Mouse (Mus musculus) CH12.LX (cell line): ENCODE measurements around the gene Lgals2. TPM values are rescaled to one million over a fixed set of nuclear protein-coding genes. Genes with fewer than 3 reads are reported as not detected.

ENCODE experiments used
- DNase-seq: peaks from one replicate; pipeline ENCODE4 v3.0.0-alpha.2; 2013; ENCODE audit errors: extremely low read depth
- H3K27ac ChIP-seq: 2 replicates; pipeline ENCODE4 v1.5.1; 2012; ENCODE audit warnings: low read depth, mild to moderate bottlenecking, control low read depth, moderate library complexity; ENCODE audit not compliant: insufficient read depth
- H3K27me3 ChIP-seq: replicated peaks from 2 replicates; pipeline ENCODE3; 2012; ENCODE audit warnings: inconsistent platforms
- H3K36me3 ChIP-seq, 2 experiments: replicated peaks in 1 of 2; 2 replicates each; pipeline versions ENCODE3 to v1.6.1; 2012; ENCODE audit warnings: inconsistent platforms in 1 of 2, low read length in 1 of 2, mild to moderate bottlenecking in 1 of 2, mixed read lengths in 1 of 2, moderate library complexity in 1 of 2; ENCODE audit not compliant: control insufficient read depth in 1 of 2, insufficient read depth in 1 of 2
- H3K4me1 ChIP-seq, 2 experiments: 2 replicates each; pipeline ENCODE4 v1.6.1; 2012; ENCODE audit warnings: inconsistent platforms in 1 of 2, moderate library complexity in 1 of 2; ENCODE audit not compliant: insufficient read depth in 2 of 2, control insufficient read depth in 1 of 2
- H3K4me2 ChIP-seq: 2 replicates; pipeline ENCODE4 v1.6.1; 2012; ENCODE audit warnings: low read depth, mild to moderate bottlenecking, control low read depth; ENCODE audit not compliant: poor library complexity, insufficient read depth, severe bottlenecking
- H3K4me3 ChIP-seq, 3 experiments: fragments of 150-350 bp in 1 of 3; sonication (generic) in 1 of 3; replicated peaks in 1 of 3; 2 replicates each; pipeline versions ENCODE3 to v1.5.1; 2011 to 2012; ENCODE audit warnings: low read depth in 2 of 3, low read length in 2 of 3, mild to moderate bottlenecking in 2 of 3, moderate library complexity in 2 of 3, control low read depth in 1 of 3, improper control_type of control experiment in 1 of 3, inconsistent platforms in 1 of 3, mixed read lengths in 1 of 3; ENCODE audit not compliant: poor library complexity in 1 of 3
- H3K79me2 ChIP-seq: replicated peaks from 2 replicates; pipeline ENCODE4 v1.6.1; 2012; ENCODE audit warnings: mild to moderate bottlenecking, moderate library complexity; ENCODE audit not compliant: control insufficient read depth, poor library complexity, insufficient read depth, severe bottlenecking; ENCODE audit errors: extremely low read depth
- H3K9ac ChIP-seq: 2 replicates; pipeline ENCODE4 v1.6.1; 2012; ENCODE audit warnings: low read depth, mild to moderate bottlenecking, control low read depth, moderate library complexity; ENCODE audit not compliant: insufficient read depth
- H3K9me3 ChIP-seq: replicated peaks from 2 replicates; pipeline ENCODE3; 2012; ENCODE audit warnings: low read length, inconsistent platforms, mixed read lengths
- CTCF ChIP-seq, 2 experiments: IDR thresholded peaks in 1 of 2; conservative IDR thresholded peaks in 1 of 2; 2 replicates each; pipeline ENCODE4 v1.5.1; 2011 to 2012; ENCODE audit warnings: low read depth in 2 of 2, low read length in 2 of 2, improper control_type of control experiment in 1 of 2, inconsistent platforms in 1 of 2, mild to moderate bottlenecking in 1 of 2, moderate library complexity in 1 of 2
- MAFK ChIP-seq: IDR thresholded peaks from 2 replicates; pipeline ENCODE4 v1.6.1; 2011; ENCODE audit warnings: low read length, improper control_type of control experiment; ENCODE audit not compliant: insufficient replicate concordance
- MAZ ChIP-seq: IDR thresholded peaks from 2 replicates; pipeline ENCODE4 v1.6.1; 2012; ENCODE audit warnings: low read depth, mild to moderate bottlenecking, inconsistent platforms, low read length, improper control_type of control experiment, moderate library complexity
- PAX5 ChIP-seq: IDR thresholded peaks from 2 replicates; pipeline ENCODE4 v1.6.1; 2012; ENCODE audit warnings: low read length, inconsistent platforms, mixed read lengths
- SIN3A ChIP-seq: IDR thresholded peaks from 2 replicates; pipeline ENCODE4 v1.6.1; 2012; ENCODE audit warnings: low read length, improper control_type of control experiment, inconsistent platforms
- UBTF ChIP-seq: IDR thresholded peaks from 2 replicates; pipeline ENCODE4 v1.6.1; 2012; ENCODE audit warnings: low read depth, mild to moderate bottlenecking, inconsistent platforms, low read length, improper control_type of control experiment, moderate library complexity
- ZC3H11A ChIP-seq: IDR thresholded peaks from 2 replicates; pipeline ENCODE4 v1.6.1; 2012; ENCODE audit warnings: low read depth, mild to moderate bottlenecking, inconsistent platforms, low read length, improper control_type of control experiment
- ZNF384 ChIP-seq: IDR thresholded peaks from 2 replicates; pipeline ENCODE4 v1.6.1; 2012; ENCODE audit warnings: low read depth, low read length, improper control_type of control experiment, inconsistent platforms
- dilution Hi-C: fragments of 300-500 bp; cut with MboI; formaldehyde crosslinking; loops from 2 replicates; pipeline ENCODE4 v1.14.3; 2020; ENCODE audit warnings: low sequenced_read_pairs; ENCODE audit not compliant: extremely low pct_unique_long_range_greater_than_20kb, extremely low pct_ligation_motif_present
- in situ Hi-C: fragments of 300-500 bp; cut with MboI; formaldehyde crosslinking; loops from 3 replicates; pipeline ENCODE4 v1.14.3; 2019; ENCODE audit warnings: low sequenced_read_pairs, low pct_ligation_motif_present, low pct_unique_long_range_greater_than_20kb, mixed read lengths
- polyA plus RNA-seq: library from polyadenylated mRNA; unstranded; fragments of >175 nt; gene quantifications from 2 replicates; pipeline ENCODE4 v1.2.1, GENCODE M21; 2012; ENCODE audit warnings: low read depth; ENCODE audit not compliant: insufficient read length
- total RNA-seq, 2 experiments: library from RNA; depleted of rRNA; stranded (reverse); fragments of 300-350 nt in 1 of 2; fragments of >200 nt in 1 of 2; gene quantifications; 2 replicates each; pipeline ENCODE4 v1.2.3; 2012 to 2014

Lgals2 gene
- total and polyA plus RNA-seq, 3 experiments = not detected

DNA sequence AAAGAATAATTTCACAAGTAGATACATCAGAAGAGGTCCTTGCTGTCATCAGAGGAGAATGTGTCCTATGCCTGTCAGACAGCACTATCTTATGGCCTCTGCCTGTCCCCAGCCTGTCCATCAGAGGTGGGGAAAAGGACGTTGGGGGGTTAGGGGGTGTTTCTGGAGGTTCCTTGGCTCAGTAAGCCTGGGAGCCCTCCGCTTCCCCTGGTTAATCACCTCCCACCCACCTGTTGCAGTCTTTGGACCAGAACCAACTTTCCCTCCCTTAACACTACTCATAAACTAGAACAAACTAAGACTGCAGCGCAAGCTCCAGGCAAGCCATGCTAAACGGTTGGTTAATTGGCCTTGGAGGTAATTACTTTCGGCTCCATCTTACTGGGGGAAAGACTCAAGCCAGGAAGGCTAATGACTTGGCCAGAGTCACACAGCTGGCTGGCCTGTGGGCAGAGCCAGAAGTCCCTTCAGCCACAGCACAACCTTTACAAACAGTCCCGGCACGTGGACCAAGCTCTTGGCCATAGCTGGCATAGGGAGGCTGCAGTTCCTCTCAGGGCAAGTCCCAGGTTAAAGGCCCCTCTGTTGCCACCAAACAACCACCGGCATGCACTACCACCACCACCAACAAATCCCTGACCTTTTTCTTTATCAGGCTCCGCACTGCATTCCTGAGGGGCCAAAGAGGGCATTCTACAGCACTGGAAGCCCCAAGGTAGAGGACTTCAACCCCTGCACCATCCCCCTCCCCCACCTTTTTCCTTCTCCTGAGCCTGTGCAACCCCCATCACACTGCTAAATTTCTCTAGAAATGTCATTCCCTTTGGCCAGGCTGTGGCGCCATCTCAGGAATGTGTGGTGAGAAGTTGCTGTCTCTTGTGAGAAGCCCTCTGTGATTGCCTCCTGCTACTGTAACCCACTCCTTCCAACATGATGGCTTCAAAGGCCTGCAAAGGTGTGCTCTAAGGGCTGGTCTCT lies 24.3 kb downstream of the Lgals2 start:
- no peak overlapping the region for H3K27ac ChIP-seq
- H3K4me1 ChIP-seq = no peaks in the 10 kb centered on the region
- H3K27me3 ChIP-seq = peaks cover 76% of the 10 kb centered on the region
- H3K9me3 ChIP-seq = peaks cover 2% of the 10 kb centered on the region
- in situ Hi-C loops = no loop called here
- dilution Hi-C loops = loop anchor here (25.0 kb wide), 1 partner anchor 94 kb away; no protein-coding TSS in a partner anchor
- no peak for TF ChIP-seq ZC3H11A
- TF ChIP-seq PAX5 = no peak
- TF ChIP-seq SIN3A = no peak
- TF ChIP-seq ZNF384 = no peak
- no peaks in the 10 kb centered on the region for H3K36me3 ChIP-seq
- DNase-seq = no peak
- H3K9ac ChIP-seq = no peak overlapping the region
- no peak overlapping the region for H3K4me3 ChIP-seq
- H3K4me2 ChIP-seq = no peak overlapping the region
- H3K79me2 ChIP-seq = no peaks in the 10 kb centered on the region

DNA sequence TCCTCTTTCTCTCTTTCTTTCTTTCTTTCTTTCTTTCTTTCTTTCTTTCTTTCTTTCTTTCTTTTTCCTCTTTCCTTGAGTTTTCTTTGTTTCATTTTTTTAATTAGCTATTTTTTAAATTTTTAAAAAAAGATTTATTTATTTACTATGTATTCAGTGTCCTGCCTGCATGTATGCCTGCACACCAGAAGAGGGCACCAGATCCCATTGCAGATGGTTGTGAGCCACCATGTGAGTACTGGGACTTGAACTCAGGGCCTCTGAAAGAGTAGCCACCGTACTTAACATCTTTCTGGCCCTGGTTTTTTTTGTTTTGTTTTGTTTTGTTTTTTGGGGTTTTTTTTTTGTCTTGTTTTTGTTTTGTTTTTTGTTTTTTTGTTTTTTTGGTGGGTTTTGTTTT lies 25.7 kb downstream of the Lgals2 start:
- Histone ChIP-seq H3K27me3 (peaks cover 76% of the 10 kb centered on the region), H3K4me1 (no peaks in the 10 kb centered on the region), H3K79me2 (no peaks in the 10 kb centered on the region), H3K9ac (no peak overlapping the region), H3K4me3 (no peak overlapping the region), H3K9me3 (peaks cover 2% of the 10 kb centered on the region), H3K36me3 (no peaks in the 10 kb centered on the region), H3K27ac (no peak overlapping the region), H3K4me2 (no peak overlapping the region)
- in situ Hi-C loops = no loop called here
- TF ChIP-seq CTCF (conservative IDR thresholded peaks at IDR 0.05 in 1 of 2, IDR thresholded peaks at IDR 0.05 in 1 of 2; ENCODE audit: low read depth in 2 of 2, low read length in 2 of 2) (peak in 1 of 2 experiments; percentile 30; a peak in 2 of 4 replicates), UBTF (no peak)
- DNase-seq = no peak
- dilution Hi-C loops = loop anchor here (25.0 kb wide), 1 partner anchor 92 kb away; no protein-coding TSS in a partner anchor

GRCm38 (mm10) chr15:78828315-78828714 lies 27.0 kb downstream of the Lgals2 start:
- Histone ChIP-seq H3K4me3 (no peak overlapping the region), H3K79me2 (no peaks in the 10 kb centered on the region), H3K27me3 (peaks cover 72% of the 10 kb centered on the region), H3K9ac (no peak overlapping the region), H3K4me2 (no peak overlapping the region), H3K9me3 (peaks cover 2% of the 10 kb centered on the region), H3K36me3 (no peaks in the 10 kb centered on the region), H3K4me1 (no peaks in the 10 kb centered on the region), H3K27ac (no peak overlapping the region)
- DNase-seq = no peak
- TF ChIP-seq MAZ (no peak), MAFK (no peak)
- in situ Hi-C loops = no loop called here
- dilution Hi-C loops = loop anchor here (25.0 kb wide), 1 partner anchor 91 kb away; no protein-coding TSS in a partner anchor
